Mouse (Mus musculus): ENCODE measurements around the gene Btbd8. TPM values are rescaled to one million over a fixed set of nuclear protein-coding genes. Genes with fewer than 3 reads are reported as not detected.

Gene Btbd8
- total RNA-seq (2022), result 1 to 10 TPM; 6.2 to 7.1 (median 6.5) TPM

DNA sequence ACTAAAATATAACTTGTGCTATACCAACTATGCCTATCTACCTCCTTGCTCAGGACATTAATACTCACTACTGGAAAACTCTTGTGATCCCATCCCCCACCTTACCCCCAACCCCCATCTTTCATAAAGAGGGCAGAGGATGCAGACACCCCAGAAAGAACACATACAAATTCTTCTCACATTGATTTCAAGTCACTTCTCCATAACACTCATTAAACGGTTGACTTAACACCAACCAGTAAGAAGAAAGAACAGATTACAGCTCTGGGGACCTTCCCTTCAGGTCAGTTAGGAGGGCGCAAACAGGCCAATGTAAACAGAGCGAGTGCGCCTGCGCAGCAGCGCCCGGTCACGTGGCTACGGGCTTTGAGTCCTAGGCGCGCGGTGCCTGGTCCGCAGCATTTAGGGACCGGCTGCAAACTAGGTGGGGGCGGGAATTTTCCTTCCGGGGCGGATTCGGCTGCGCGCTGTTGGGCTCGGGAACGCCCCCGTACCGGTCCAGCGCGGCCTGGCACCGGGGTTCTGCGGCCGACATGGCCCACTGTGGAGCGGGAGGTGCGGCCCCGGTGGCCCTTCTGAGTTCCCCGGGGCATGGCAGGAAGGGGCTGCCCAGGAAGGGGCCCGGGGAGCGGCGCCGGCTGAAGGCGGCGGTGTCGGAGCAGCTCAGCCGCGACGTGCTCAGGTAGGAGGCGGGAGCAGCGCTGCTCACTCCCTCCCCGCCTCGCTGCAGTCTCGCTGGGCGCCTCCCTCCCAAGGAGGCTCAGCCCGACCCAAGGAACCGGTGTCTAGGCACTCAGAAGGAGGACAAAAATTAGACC, at the start of gene Btbd8:
Btbd8 (plus strand) TSS at position 534 of the 818 bp plus-strand sequence.
- DNase-seq (ENCODE audit: low spot score in 2 of 2), result peak; percentile 89 to 92

DNA sequence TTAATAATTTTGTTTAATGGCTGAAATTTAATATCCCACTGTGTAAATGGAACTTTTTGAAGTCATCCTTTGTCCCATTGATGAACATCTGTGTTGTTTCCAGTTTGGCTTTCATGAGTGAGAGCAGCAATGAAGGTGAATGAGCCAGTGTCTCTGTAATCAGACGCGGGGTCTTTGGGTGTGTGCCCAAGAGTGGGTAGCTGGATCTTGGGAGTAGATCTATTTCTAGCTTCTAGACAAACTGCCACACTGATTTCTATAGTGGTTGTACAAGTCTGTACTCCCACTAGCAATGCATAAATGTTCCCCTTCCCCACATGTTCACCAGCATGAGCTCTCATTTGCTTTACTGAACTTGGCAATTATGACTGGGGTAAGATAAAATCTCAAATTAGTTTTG, 48.4 kb upstream of the Btbd8 start:
- DNase-seq (ENCODE audit: low spot score in 2 of 2), result no peak

DNA sequence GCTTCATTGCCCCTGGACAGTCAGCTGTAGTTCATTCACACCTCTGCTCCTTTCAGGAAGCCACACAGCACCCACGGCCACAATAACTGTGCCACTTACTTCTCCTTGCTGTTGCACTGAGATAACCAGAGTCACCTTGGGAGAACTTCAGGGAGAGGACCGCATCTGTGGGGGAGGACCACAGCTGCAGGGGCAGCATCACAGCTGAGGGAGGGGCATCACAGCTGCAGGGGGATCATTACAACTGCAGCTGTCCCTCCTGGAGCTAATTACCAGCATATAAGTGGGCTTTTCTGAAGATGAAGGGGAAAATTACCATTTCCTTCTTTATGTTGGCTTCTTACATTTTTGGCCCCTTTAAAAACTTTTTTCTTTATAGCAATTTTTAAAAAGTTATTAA, 43.4 kb upstream of the Btbd8 start:
- no peak for DNase-seq (ENCODE audit: low spot score in 2 of 2)

DNA sequence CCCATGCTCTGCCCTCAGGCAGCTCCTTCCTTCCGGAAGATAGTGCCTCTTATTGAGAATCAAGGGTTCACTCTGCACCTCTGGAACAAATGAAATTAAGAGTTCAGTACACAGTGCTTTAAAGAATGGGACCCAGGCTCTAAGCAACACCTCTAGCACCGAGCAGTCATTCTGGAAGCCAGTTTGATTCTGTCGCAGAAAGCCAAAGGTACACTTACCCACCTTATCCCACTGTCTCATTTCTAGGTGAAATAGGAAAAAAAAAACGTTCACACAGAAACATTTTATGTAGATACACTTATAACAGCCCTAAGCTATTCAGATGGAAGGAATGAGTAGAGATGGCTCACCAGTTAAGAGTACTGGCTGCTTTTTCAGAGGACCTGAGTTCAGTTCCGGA, 35.4 kb upstream of the Btbd8 start, which contains the start of gene Ephx4:
Ephx4 (plus strand) TSS at position 301 of the 400 bp plus-strand sequence.
- no peak for DNase-seq (ENCODE audit: low spot score in 2 of 2)

DNA sequence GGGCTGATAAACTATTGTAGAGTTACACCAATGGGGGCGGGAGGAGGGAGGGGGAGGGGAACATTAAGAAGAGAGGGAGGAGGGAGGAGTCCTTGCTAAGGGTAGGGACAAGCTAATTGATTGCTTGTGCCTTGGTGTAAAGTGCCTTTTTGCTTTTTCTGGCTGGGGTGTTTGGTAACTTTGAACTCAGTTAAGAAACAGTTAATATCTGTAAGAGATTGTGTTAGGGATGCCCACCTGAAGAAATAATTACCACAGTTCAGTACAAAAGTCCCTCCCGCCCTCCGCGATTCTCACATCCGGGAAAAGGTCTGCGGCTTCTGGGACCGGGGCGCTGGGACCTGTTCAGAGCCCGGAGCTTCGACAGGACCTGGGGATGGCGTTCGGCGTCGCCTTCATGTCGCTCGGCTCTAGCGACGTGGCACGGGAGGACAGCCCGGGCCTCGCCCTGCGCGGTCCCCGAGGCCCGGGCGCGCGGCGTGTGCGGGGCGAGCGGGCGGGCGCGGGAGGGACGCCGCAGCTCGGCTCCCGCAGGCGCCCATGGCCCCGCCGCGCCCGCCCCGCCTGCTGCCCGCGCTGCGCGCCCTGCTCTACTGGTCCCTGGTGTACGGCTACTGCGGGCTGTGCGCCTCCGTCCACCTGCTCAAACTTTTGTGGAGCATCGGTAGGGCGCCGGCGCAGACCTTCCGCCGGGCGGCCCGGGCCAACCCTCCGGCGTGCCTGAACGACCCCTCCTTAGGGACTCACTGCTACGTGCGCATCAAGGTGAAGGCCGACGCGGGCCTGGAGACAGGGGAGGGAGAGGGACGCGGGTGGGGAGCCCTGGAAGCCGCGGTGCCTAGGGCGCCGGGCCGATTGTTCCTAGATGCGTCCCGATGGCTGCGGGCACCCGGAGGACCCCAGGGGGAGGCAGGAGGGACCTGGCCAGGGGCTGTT, 34.5 kb upstream of the Btbd8 start:
- DNase-seq (ENCODE audit: low spot score in 2 of 2), result no peak

DNA sequence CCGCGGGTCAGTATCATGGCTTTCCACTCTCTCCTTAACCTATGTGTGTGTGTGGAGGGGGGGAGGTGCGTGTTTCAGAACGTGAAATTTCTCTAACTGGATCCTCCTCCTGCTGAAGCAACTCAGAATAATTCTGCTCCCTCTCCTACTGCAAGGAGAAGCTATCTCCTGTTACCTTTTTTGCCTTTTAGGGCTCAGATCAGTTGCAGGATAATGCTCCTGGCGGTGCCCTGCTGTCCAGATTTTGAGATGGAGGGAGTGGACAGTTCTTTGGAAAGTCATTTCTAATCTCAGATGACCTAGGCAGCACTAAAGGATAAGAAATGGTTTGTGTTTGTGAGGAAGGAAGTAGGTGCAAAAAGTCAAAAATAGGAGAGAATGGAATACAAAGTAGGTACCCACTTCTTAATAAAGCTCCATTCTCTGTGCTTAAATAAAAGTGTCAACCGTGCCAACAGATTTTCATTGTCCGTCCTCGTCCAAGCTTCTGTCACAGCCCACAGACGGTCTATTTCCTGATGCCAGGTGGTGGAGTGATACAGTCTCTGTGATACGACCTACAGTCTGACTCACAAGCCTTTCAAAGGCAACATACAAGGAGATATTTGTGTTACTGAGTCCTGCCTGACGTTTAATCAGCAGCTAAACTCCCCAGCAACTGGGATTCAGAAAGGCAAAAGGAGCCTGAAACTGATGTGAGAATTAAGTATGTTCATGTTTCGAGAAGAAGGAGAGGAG, 33.7 kb upstream of the Btbd8 start:
- no peak for DNase-seq (ENCODE audit: low spot score in 2 of 2)

- DNase-seq (ENCODE audit: low spot score in 2 of 2), result no peak
Measured at GRCm38 (mm10) chr5:107405361-107405760, 32.4 kb upstream of the Btbd8 start.

- DNase-seq (ENCODE audit: low spot score in 2 of 2), result no peak
Measured at GRCm38 (mm10) chr5:107410305-107410704, 27.5 kb upstream of the Btbd8 start.

- DNase-seq (ENCODE audit: low spot score in 2 of 2), result peak in 1 of 2 experiments; percentile 10
Measured at GRCm38 (mm10) chr5:107411326-107411725, 26.5 kb upstream of the Btbd8 start.

DNA sequence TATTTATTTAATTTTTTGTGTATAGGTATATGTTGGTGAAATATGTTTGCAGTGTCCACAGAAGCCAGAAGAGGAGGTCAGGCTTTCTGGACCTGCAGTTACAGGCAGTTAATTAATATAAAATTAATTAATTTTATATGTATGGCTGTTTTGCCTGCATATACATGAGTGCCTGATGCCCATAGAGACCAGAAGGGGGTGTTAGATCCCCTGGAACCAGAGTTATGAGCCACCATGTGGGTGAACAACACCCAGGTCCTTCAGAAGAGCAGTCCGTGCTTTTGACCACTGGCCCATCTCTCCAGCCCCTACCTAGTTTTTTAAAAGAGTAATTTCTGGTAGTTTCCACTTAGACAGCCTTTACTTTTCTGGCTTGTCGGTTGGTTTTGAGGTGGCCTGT, 25.5 kb upstream of the Btbd8 start:
- no peak for DNase-seq (ENCODE audit: low spot score in 2 of 2)

DNA sequence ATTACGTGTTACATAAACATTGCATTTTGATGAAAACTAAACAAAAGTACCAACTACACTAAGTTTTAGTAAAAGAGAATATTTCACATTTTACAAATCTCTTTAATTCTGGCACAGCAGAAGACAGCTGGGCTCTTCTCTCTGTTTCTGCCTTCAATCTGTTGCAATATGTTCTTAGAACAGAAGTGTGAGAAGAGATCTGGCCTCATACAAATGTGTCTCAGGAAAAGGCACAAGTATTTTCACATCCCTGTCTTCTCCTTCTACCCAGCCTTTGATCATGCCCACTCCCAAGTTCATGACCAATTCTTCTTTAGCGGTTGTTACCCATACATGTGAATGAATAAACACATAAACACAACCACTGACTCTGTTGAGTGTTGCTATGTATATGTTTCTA, 22.7 kb upstream of the Btbd8 start:
- DNase-seq (ENCODE audit: low spot score in 2 of 2), result no peak

GRCm38 (mm10) chr5:107421676-107422075, 16.1 kb upstream of the Btbd8 start:
- DNase-seq (ENCODE audit: low spot score in 2 of 2), result no peak

DNA sequence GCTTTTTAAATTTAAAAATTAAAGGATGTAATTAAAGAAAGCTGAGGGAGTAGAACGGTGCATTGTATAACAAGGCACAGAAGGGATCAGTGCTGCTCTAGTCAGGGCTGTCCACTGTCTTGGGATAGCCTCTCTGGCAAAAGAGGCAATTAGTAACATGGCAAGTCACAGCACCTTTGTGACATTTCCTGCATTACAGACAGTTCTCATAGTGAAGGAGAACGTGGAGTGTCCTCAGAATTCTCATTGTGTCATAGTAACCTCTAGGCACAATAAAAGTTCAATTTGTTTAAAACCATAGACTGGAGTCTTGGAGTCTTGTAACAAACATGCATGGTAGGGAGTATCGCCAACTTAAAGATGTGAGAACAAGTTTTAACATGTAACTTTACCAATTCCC, 6.5 kb upstream of the Btbd8 start, which contains the start of gene Lpcat2b:
Lpcat2b (plus strand) TSS at position 301 of the 400 bp plus-strand sequence.
- no peak for DNase-seq (ENCODE audit: low spot score in 2 of 2)

DNA sequence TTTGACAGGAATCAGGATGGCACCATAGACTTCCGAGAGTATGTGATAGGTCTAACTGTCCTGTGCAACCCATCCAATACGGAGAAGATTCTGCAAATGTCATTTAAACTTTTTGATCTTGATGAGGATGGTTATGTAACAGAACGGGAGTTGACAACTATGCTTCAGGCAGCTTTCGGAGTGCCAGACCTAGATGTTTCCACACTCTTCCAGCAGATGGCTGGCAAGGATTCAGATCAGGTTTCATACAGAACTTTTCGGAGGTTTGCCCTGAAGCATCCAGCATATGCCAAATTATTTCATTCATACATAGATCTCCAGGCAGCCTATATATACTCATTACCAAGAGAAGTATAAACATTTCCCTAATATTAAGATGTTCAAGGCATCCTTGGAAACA, 3.8 kb upstream of the Btbd8 start:
- no peak for DNase-seq (ENCODE audit: low spot score in 2 of 2)

GRCm38 (mm10) chr5:107436185-107436584, 1.6 kb upstream of the Btbd8 start:
- DNase-seq (ENCODE audit: low spot score in 2 of 2), result no peak

- DNase-seq (ENCODE audit: low spot score in 2 of 2), result no peak
Measured at GRCm38 (mm10) chr5:107436587-107437209, 1.1 kb upstream of the Btbd8 start.

DNA sequence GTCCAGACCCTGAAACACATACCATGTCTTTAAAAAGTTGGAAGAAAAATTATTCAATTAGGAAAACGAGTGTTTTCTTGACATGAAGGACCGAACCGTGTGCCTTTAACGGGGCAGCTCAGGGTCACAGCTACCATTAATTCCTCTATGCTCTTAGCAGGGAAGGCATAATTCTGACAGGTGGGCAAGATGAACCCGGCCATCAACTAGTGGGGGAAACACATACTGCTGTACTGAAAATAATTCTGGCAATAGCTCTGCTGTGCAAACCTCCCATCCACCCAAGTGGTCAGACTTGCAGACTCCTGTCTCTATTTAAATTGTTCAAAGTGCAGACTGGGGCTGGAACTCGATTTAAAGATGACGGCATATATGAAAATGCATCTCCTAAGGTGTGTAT, 556 bp downstream of the Btbd8 start:
- no peak for DNase-seq (ENCODE audit: low spot score in 2 of 2)

DNA sequence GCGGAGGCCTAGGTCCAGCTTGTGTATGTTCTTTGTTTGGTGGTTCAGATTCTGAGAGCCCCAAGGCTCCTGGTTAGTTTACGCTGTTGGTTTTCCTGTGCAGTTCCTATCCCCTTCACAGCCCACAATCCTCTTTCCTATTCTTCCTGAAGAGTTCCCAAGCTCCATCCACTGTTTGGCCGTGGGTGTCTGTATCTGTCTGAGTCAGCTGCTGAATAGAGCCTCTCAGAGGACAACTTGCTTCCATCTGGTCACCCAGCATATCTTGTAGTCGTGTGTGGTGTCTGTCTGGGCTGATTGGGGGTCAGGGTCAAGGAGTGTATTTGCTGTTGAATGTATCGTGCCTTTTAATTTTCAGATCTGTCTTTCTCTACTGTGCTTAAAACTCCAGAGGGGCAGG, 4.1 kb downstream of the Btbd8 start:
- no peak for DNase-seq (ENCODE audit: low spot score in 2 of 2)

GRCm38 (mm10) chr5:107444251-107444650, 6.5 kb downstream of the Btbd8 start:
- DNase-seq (ENCODE audit: low spot score in 2 of 2), result no peak

- DNase-seq (ENCODE audit: low spot score in 2 of 2), result no peak
Measured at GRCm38 (mm10) chr5:107447977-107448376, 10.2 kb downstream of the Btbd8 start.

DNA sequence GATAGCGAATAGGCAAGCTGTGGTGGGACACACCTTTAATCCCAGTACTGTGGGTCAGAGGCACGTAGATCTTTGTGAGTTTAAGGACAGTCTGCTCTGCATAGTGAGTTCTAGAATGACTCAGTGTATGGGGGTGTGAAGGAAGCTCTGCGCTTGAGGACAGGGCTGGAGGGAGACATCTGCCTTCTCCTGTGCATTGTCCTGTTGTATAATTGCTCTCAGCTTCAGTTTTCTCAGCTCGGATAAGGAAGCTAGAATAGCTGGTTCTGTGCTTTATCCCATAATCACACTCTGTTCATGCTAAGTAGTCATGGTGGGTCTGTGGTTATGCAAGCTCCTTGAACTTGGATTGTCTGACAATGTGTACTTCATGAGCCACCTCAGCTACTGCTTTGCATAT, 11.0 kb downstream of the Btbd8 start:
- DNase-seq (ENCODE audit: low spot score in 2 of 2), result no peak

Data from gastrocnemius, adult 8-10 months (tissue).